In genomic region chr2:174463789-174464523, GRCm38 (mm10) we compare ENCODE assay signal across 8 mouse cellular contexts. TPM values are rescaled to one million over a fixed set of nuclear protein-coding genes. Genes with fewer than 3 reads are reported as not detected.
DNase-seq lines count a peak whose midpoint lies in the region; ATAC-seq and TF ChIP-seq lines count a peak whose summit lies in the region.

TSS of gene Atp5e (minus strand) at chr2:174464105.

- no peaks in the 10 kb centered on the region for H3K9me3 ChIP-seq in G1E (replicated peaks)
- no peaks in the 10 kb centered on the region for H3K9me3 ChIP-seq in forebrain, postnatal 0 days (ENCODE audit: low read length)
- no peaks in the 10 kb centered on the region for H3K9me3 ChIP-seq in lung, embryonic 15.5 days

- ATAC-seq in G1E (ENCODE audit: extremely low read depth, insufficient number of reproducible peaks, low FRiP score, poor library complexity, severe bottlenecking), result peak; percentile 99
- peak; percentile 100 for ATAC-seq in forebrain, postnatal 0 days
- ATAC-seq in lung, embryonic 15.5 days (ENCODE audit: borderline replicate concordance, extremely low read depth, low FRiP score, low TSS enrichment), result peak; percentile 100

- H3K27ac ChIP-seq in forebrain, postnatal 0 days (ENCODE audit: low read depth, low read length), result peak within 1 kb of the TSS; percentile 64
- H3K27ac ChIP-seq in lung, embryonic 15.5 days, result peak within 1 kb of the TSS; percentile 60; the same call in 1 of the 2 replicates

- H3K9ac ChIP-seq in forebrain, postnatal 0 days, result peak within 1 kb of the TSS; percentile 85
- H3K9ac ChIP-seq in lung, embryonic 15.5 days, result peak within 1 kb of the TSS; percentile 75

- H3K36me3 ChIP-seq in G1E (replicated peaks), result peaks cover 95% of the 10 kb centered on the region
- H3K36me3 ChIP-seq in forebrain, postnatal 0 days (ENCODE audit: insufficient read depth), result peaks cover 43% of the 10 kb centered on the region
- peaks cover 46% of the 10 kb centered on the region for H3K36me3 ChIP-seq in lung, embryonic 15.5 days

- no peaks in the 10 kb centered on the region for H3K27me3 ChIP-seq in G1E (ENCODE audit: insufficient read depth, low read length)
- no peaks in the 10 kb centered on the region for H3K27me3 ChIP-seq in forebrain, postnatal 0 days (ENCODE audit: insufficient read depth, low read length)
- no peaks in the 10 kb centered on the region for H3K27me3 ChIP-seq in lung, embryonic 15.5 days

- peak within 1 kb of the TSS; percentile 69 for H3K4me2 ChIP-seq in forebrain, postnatal 0 days (ENCODE audit: low read depth)
- H3K4me2 ChIP-seq in lung, embryonic 15.5 days, result peak within 1 kb of the TSS; percentile 74

- 2% methylated on average over 48 of the region's 48 CpGs for WGBS in forebrain, postnatal 0 days
- WGBS in lung, embryonic 15.5 days, result 2% methylated on average over 48 of the region's 48 CpGs

- peak within 1 kb of the TSS; percentile 79 for H3K4me3 ChIP-seq in G1E (ENCODE audit: low read depth, low read length)
- peak within 1 kb of the TSS; percentile 75 for H3K4me3 ChIP-seq in forebrain, postnatal 0 days (ENCODE audit: low read depth, low read length)
- H3K4me3 ChIP-seq in lung, embryonic 15.5 days, result peak within 1 kb of the TSS; percentile 75

- no peak for TF ChIP-seq CTCF in G1E (IDR thresholded peaks at IDR 0.05; ENCODE audit: low read depth, low read length)
- TF ChIP-seq CTCF in forebrain, postnatal 0 days (IDR thresholded peaks at IDR 0.05; ENCODE audit: low read depth), result no peak; the same call in 1 of the 2 replicates

- DNase-seq in G1E (ENCODE audit: low spot score), result peak; percentile 96
- DNase-seq in cerebellum, adult 18-20 months, result peak; percentile 97 to 99
- peak; percentile 93 for DNase-seq in forebrain, postnatal 0 days
- DNase-seq in heart, postnatal 4 days, result peak; percentile 97
- peak; percentile 95 to 96 for DNase-seq in layer of hippocampus, adult 8-10 months (ENCODE audit: low spot score in 2 of 2)
- peak; percentile 93 for DNase-seq in ovary, adult 18-20 months (ENCODE audit: low spot score)
- DNase-seq in thymus, postnatal 0 days (ENCODE audit: low spot score), result peak; percentile 82

- peaks cover 57% of the 10 kb centered on the region for H3K4me1 ChIP-seq in G1E (ENCODE audit: insufficient read depth, low read depth, low read length)
- peaks cover 7% of the 10 kb centered on the region; the same call in 1 of the 2 replicates for H3K4me1 ChIP-seq in forebrain, postnatal 0 days (ENCODE audit: insufficient read depth)
- peaks cover 14% of the 10 kb centered on the region for H3K4me1 ChIP-seq in lung, embryonic 15.5 days

RNA-seq across cellular contexts. Expression of gene Atp5e, which starts in this region (rescaled TPM):
- 21.2 and 28.5 TPM in 2 replicates for total RNA-seq in G1E (2014; fragmentation: Nextera tagmentation)
- total RNA-seq in G1E (2017), result 38.8 and 43.7 TPM in 2 replicates
- 2.6 and 3.1 TPM in 2 replicates for polyA plus RNA-seq in G1E (2012)
- total RNA-seq in forebrain, postnatal 0 days (2014; rRNA removed), result 587 and 783 TPM in 2 replicates
- polyA plus RNA-seq in forebrain, postnatal 0 days (2015; fragmentation: Nextera tagmentation; extraction: Ambion mirVana), result 714 and 873 TPM in 2 replicates
- total RNA-seq in heart, postnatal 4 days (2021), result 1,000 to 10,000 TPM in 1 of 2 experiments, 100 to 1,000 TPM in 1; 968 to 1,079 TPM
- total RNA-seq in layer of hippocampus, adult 8-10 months (2022), result 100 to 1,000 TPM; 247 to 327 (median 290) TPM
- polyA plus RNA-seq in lung, embryonic 15.5 days (2015; fragmentation: Nextera tagmentation; extraction: Ambion mirVana), result 761 and 785 TPM in 2 replicates
- polyA plus RNA-seq in thymus, postnatal 0 days (2015; fragmentation: Nextera tagmentation; extraction: Ambion mirVana), result 855 and 901 TPM in 2 replicates

Comparison
In these comparisons a context has a peak if more than half of its experiments do, and no peak if none do; other contexts are left out.
1. Peak in every context shown above with its lines: DNase-seq, ATAC-seq, H3K4me3 ChIP-seq and H3K27ac ChIP-seq.
2. RNA of gene Atp5e (total RNA-seq): 968 to 1,079 TPM in heart, postnatal 4 days, 587 to 783 TPM in forebrain, postnatal 0 days and 247 to 327 TPM in layer of hippocampus, adult 8-10 months; 21.2 to 43.7 TPM in G1E; every median in the first group is over 4 times any median in the second.
3. RNA of gene Atp5e (polyA plus RNA-seq): 855 to 901 TPM in thymus, postnatal 0 days, 761 to 785 TPM in lung, embryonic 15.5 days and 714 to 873 TPM in forebrain, postnatal 0 days; 2.6 to 3.1 TPM in G1E; every median in the first group is over 100 times any median in the second.